Mouse (Mus musculus) cerebellum, adult 2 months (tissue): Measurements from ENCODE around the gene Rasgef1c.

Experiments used
- CTCF ChIP-seq: fragments of 200-500 bp; IDR thresholded peaks from 2 replicates; pipeline ENCODE4 v1.5.1; 2011; ENCODE audit warnings: low read depth, mild to moderate bottlenecking, control low read depth, low read length, moderate library complexity, borderline replicate concordance; ENCODE audit not compliant: insufficient read depth
- POLR2A ChIP-seq: fragments of 200-500 bp; IDR thresholded peaks from 2 replicates; pipeline ENCODE4 v1.6.1; 2011; ENCODE audit warnings: low read length, control low read depth, borderline replicate concordance; ENCODE audit not compliant: insufficient read depth

DNA sequence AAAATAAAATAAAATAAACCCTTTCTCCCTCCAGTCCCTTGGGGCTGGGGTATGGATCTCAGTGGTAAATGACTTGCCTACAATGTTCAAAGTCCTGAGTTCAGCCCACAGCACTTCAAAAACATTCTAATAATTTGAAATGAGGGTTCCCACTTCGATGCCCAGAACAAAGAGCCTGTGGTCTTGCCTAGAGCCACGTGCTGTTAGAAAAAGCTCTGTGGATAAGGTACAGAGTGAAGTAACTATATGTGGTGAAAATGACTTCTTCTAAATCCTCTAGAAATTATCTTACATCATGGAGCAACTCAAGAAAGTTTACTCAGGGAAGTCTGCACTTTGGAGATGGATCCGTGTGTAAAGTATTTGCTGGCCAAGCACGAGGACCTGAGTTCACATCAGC lies 80.5 kb downstream of the Rasgef1c start:
- no peak for TF ChIP-seq CTCF
- TF ChIP-seq POLR2A, result no peak
